In the genomic region with DNA sequence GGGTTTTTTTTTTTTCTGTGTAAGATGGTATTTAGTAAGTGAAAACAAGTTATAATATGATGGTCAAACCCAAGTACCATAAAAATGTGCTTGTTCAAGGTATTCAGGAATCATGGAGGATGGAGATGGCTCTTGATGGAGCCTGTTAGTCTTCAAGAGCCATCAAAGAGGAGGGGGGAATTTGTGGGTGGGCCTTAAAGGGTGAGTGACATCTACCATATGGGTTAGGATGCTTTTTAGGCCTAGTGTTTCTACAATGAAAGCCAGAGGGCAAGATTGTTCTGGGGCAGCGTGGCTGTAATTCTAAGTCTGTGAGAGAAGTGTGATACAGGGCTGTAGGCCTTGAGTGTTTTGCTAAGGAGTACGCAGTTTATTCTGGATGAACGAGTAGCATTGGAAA, we compare ENCODE assay signal across 8 mouse cellular contexts. TPM values are rescaled to one million over a fixed set of nuclear protein-coding genes. Genes with fewer than 3 reads are reported as not detected.
DNase-seq lines count a peak whose midpoint lies in the region; ATAC-seq and TF ChIP-seq lines count a peak whose summit lies in the region.

No protein-coding gene starts in this region.

- TF ChIP-seq CTCF in cerebellum, adult 2 months (IDR thresholded peaks at IDR 0.05; ENCODE audit: borderline replicate concordance, insufficient read depth, low read depth, low read length) = no peak

- ATAC-seq in embryonic facial prominence, embryonic 12.5 days (ENCODE audit: insufficient number of reproducible peaks, insufficient read depth, low FRiP score, low TSS enrichment) = no peak
- no peak for ATAC-seq in limb, embryonic 11.5 days (ENCODE audit: insufficient number of reproducible peaks, low FRiP score, low TSS enrichment, low read depth)
- 0 out of 2 replicates have a peak, but pooled peaks have one; percentile 34 for ATAC-seq in neural tube, embryonic 15.5 days (ENCODE audit: low FRiP score)
- ATAC-seq in monocyte, adult 5-6 weeks (replicated peaks; ENCODE audit: insufficient number of reproducible peaks, low FRiP score, low TSS enrichment, poor library complexity, severe bottlenecking) = no peak

- TF ChIP-seq POLR2A in cerebellum, adult 2 months (IDR thresholded peaks at IDR 0.05; ENCODE audit: borderline replicate concordance, insufficient read depth, low read length) = no peak

- H3K9ac ChIP-seq in embryonic facial prominence, embryonic 12.5 days = no peak overlapping the region
- no peak overlapping the region for H3K9ac ChIP-seq in limb, embryonic 11.5 days (ENCODE audit: low read length)
- no peak overlapping the region; the same call in 1 of the 2 replicates for H3K9ac ChIP-seq in neural tube, embryonic 15.5 days (replicated peaks)

- WGBS in cerebellum, adult 2 months = 19% methylated on average over 3 of the region's 3 CpGs
- WGBS in embryonic facial prominence, embryonic 12.5 days = 25% methylated on average over 3 of the region's 3 CpGs
- WGBS in limb, embryonic 11.5 days = 43% methylated on average over 3 of the region's 3 CpGs
- 27% methylated on average over 3 of the region's 3 CpGs for WGBS in neural tube, embryonic 15.5 days

- H3K4me1 ChIP-seq in cerebellum, adult 2 months (ENCODE audit: control insufficient read depth, insufficient read depth, low read length) = no peaks in the 10 kb centered on the region
- no peaks in the 10 kb centered on the region for H3K4me1 ChIP-seq in embryonic facial prominence, embryonic 12.5 days
- H3K4me1 ChIP-seq in limb, embryonic 11.5 days (ENCODE audit: control insufficient read depth, insufficient read depth, low read length) = no peaks in the 10 kb centered on the region
- H3K4me1 ChIP-seq in neural tube, embryonic 15.5 days = 0 out of 2 replicates have a peak, but pooled peaks cover 4% of the 10 kb centered on the region

- H3K27ac ChIP-seq in cerebellum, adult 2 months (ENCODE audit: insufficient read depth, low read length) = no peak overlapping the region
- H3K27ac ChIP-seq in embryonic facial prominence, embryonic 12.5 days = no peak overlapping the region
- no peak overlapping the region for H3K27ac ChIP-seq in limb, embryonic 11.5 days (replicated peaks; ENCODE audit: low read depth, low read length)
- H3K27ac ChIP-seq in neural tube, embryonic 15.5 days (replicated peaks) = no peak overlapping the region; the same call in 1 of the 2 replicates

- H3K36me3 ChIP-seq in embryonic facial prominence, embryonic 12.5 days = no peaks in the 10 kb centered on the region
- H3K36me3 ChIP-seq in limb, embryonic 11.5 days (ENCODE audit: control insufficient read depth, insufficient read depth, low read length) = no peaks in the 10 kb centered on the region
- H3K36me3 ChIP-seq in neural tube, embryonic 15.5 days = no peaks in the 10 kb centered on the region

- peak overlapping the region; percentile 49 for H3K4me2 ChIP-seq in embryonic facial prominence, embryonic 12.5 days (replicated peaks)
- H3K4me2 ChIP-seq in limb, embryonic 11.5 days (ENCODE audit: low read depth, severe bottlenecking) = peak overlapping the region; percentile 41; the same call in 1 of the 2 replicates
- H3K4me2 ChIP-seq in neural tube, embryonic 15.5 days = peak overlapping the region; percentile 56

- peak overlapping the region; percentile 2 for H3K4me3 ChIP-seq in cerebellum, adult 2 months (replicated peaks; ENCODE audit: insufficient read depth, low read depth, low read length)
- peak overlapping the region; percentile 47 for H3K4me3 ChIP-seq in embryonic facial prominence, embryonic 12.5 days
- peak overlapping the region; percentile 33 for H3K4me3 ChIP-seq in limb, embryonic 11.5 days (ENCODE audit: low read depth, low read length)
- H3K4me3 ChIP-seq in neural tube, embryonic 15.5 days (replicated peaks) = peak overlapping the region; percentile 53

- H3K9me3 ChIP-seq in embryonic facial prominence, embryonic 12.5 days = no peaks in the 10 kb centered on the region
- no peaks in the 10 kb centered on the region for H3K9me3 ChIP-seq in limb, embryonic 11.5 days (ENCODE audit: control insufficient read depth, low read length)
- H3K9me3 ChIP-seq in neural tube, embryonic 15.5 days (replicated peaks) = no peaks in the 10 kb centered on the region

- DNase-seq in cerebellum, adult 2 months = peak; percentile 19 to 29
- no peak for DNase-seq in cerebellum, adult 11-12 months
- DNase-seq in CD4-positive, CD25-positive, alpha-beta regulatory T cell, adult 2 months (ENCODE audit: low read depth, low spot score) = peak; percentile 27
- DNase-seq in limb, embryonic 11.5 days (ENCODE audit: low spot score) = peak; percentile 24
- no peak for DNase-seq in urinary bladder, postnatal 36 days (ENCODE audit: low spot score in 2 of 2)

- H3K27me3 ChIP-seq in cerebellum, adult 2 months (ENCODE audit: control insufficient read depth, insufficient read depth, low read length) = no peaks in the 10 kb centered on the region
- no peaks in the 10 kb centered on the region for H3K27me3 ChIP-seq in embryonic facial prominence, embryonic 12.5 days
- H3K27me3 ChIP-seq in limb, embryonic 11.5 days (ENCODE audit: control insufficient read depth, insufficient read depth, low read length) = no peaks in the 10 kb centered on the region
- H3K27me3 ChIP-seq in neural tube, embryonic 15.5 days (replicated peaks) = no peaks in the 10 kb centered on the region

RNA-seq across cellular contexts. Expression of gene Nbdy, which starts 1.0 kb away (rescaled TPM):
- 108 and 110 TPM in 2 replicates for polyA plus RNA-seq in cerebellum, adult 2 months (2012; rRNA removed)
- 107 and 108 TPM in 2 replicates for polyA plus RNA-seq in embryonic facial prominence, embryonic 12.5 days (2016; fragmentation: Nextera tagmentation; extraction: Ambion mirVana)
- 74.9 and 77.5 TPM in 2 replicates for polyA plus RNA-seq in limb, embryonic 11.5 days (2014; fragmentation: Nextera tagmentation; extraction: Ambion mirVana)
- polyA plus RNA-seq in neural tube, embryonic 15.5 days (2015; fragmentation: Nextera tagmentation; extraction: Ambion mirVana) = 144 and 163 TPM in 2 replicates
- 7.3 to 12.3 TPM (median 9.9 TPM) in 3 replicates for total RNA-seq in monocyte, adult 5-6 weeks (2017)

RNA-seq across cellular contexts. Expression of gene Kctd12b, which starts 28.2 kb away (rescaled TPM):
- polyA plus RNA-seq in cerebellum, adult 2 months (2012; rRNA removed) = 2.5 and 2.7 TPM in 2 replicates
- 8.4 and 10.2 TPM in 2 replicates for polyA plus RNA-seq in embryonic facial prominence, embryonic 12.5 days (2016; fragmentation: Nextera tagmentation; extraction: Ambion mirVana)
- polyA plus RNA-seq in limb, embryonic 11.5 days (2014; fragmentation: Nextera tagmentation; extraction: Ambion mirVana) = 3.3 and 4.1 TPM in 2 replicates
- polyA plus RNA-seq in neural tube, embryonic 15.5 days (2015; fragmentation: Nextera tagmentation; extraction: Ambion mirVana) = 2.6 and 3.7 TPM in 2 replicates
- 8.3 to 10.5 TPM (median 9.2 TPM) in 3 replicates for total RNA-seq in monocyte, adult 5-6 weeks (2017)

Comparison
In these comparisons a context has a peak if more than half of its experiments do, and no peak if none do; other contexts are left out.
1. DNase-seq: peak in cerebellum, adult 2 months (2 of 2), CD4-positive, CD25-positive, alpha-beta regulatory T cell, adult 2 months (single experiment) and limb, embryonic 11.5 days (single experiment); none in cerebellum, adult 11-12 months (single experiment) and urinary bladder, postnatal 36 days (0 of 2).
2. H3K4me3 ChIP-seq: peak in every context shown above with its lines; median percentile 53 in neural tube, embryonic 15.5 days; 47 in embryonic facial prominence, embryonic 12.5 days; 33 in limb, embryonic 11.5 days; 2 in cerebellum, adult 2 months.
3. Peak in every context shown above with its lines, with median percentiles within 50 percentile points of each other: H3K4me2 ChIP-seq.